Mouse (Mus musculus) embryonic facial prominence, embryonic 11.5 days (tissue): ENCODE results near the gene Ptpn18. TPM values are rescaled to one million over a fixed set of nuclear protein-coding genes. Genes with fewer than 3 reads are reported as not detected.
A peak's percentile ranks its signal among the peaks of the same experiment; 100 is the strongest.
"Not testable (repeated sequence)": the region's sequence is repeated elsewhere in the genome, so short reads cannot be mapped to it uniquely, and the experiment has no call there.

Source experiments
- ATAC-seq: fragments of 200-750 bp; cut with Nextera tagmentation; replicated peaks from 2 replicates; pipeline ENCODE4 v1.8.0; 2017; ENCODE audit warnings: low read depth; ENCODE audit not compliant: insufficient number of reproducible peaks, low FRiP score, low TSS enrichment
- DNase-seq: peaks from one replicate; pipeline ENCODE4 v3.0.0-alpha.2; 2015; ENCODE audit warnings: low spot score
- H3K27ac ChIP-seq: fragments of 300-500 bp; sonication (generic); replicated peaks from 2 replicates; pipeline ENCODE4 v1.5.1; 2014; ENCODE audit warnings: mild to moderate bottlenecking, low read depth, low read length, control low read depth
- H3K27me3 ChIP-seq: fragments of 300-500 bp; sonication (generic); 2 replicates; pipeline ENCODE4 v1.6.1; 2014; ENCODE audit warnings: mild to moderate bottlenecking, low read length, moderate library complexity, mixed read lengths; ENCODE audit not compliant: control insufficient read depth, insufficient read depth
- H3K36me3 ChIP-seq: fragments of 300-500 bp; sonication (generic); replicated peaks from 2 replicates; pipeline ENCODE4 v1.6.1; 2014; ENCODE audit warnings: low read depth, mild to moderate bottlenecking, low read length, moderate library complexity, mixed read lengths; ENCODE audit not compliant: control insufficient read depth, insufficient read depth
- H3K4me1 ChIP-seq: fragments of 300-500 bp; sonication (generic); 2 replicates; pipeline ENCODE4 v1.6.1; 2014; ENCODE audit warnings: low read length, mixed read lengths; ENCODE audit not compliant: control insufficient read depth, insufficient read depth
- H3K4me2 ChIP-seq: fragments of 300-500 bp; sonication (generic); 2 replicates; pipeline ENCODE4 v1.6.1; 2014; ENCODE audit warnings: low read depth, mild to moderate bottlenecking, control low read depth, low read length, moderate library complexity
- H3K4me3 ChIP-seq: fragments of 300-500 bp; sonication (generic); 2 replicates; pipeline ENCODE4 v1.5.1; 2014; ENCODE audit warnings: low read depth, low read length, control low read depth
- H3K9ac ChIP-seq: fragments of 300-500 bp; sonication (generic); replicated peaks from 2 replicates; pipeline ENCODE4 v1.6.1; 2014; ENCODE audit warnings: mild to moderate bottlenecking, control low read depth, low read length
- H3K9me3 ChIP-seq: fragments of 300-500 bp; sonication (generic); replicated peaks from 2 replicates; pipeline ENCODE4 v1.6.1; 2016; ENCODE audit warnings: mild to moderate bottlenecking, low read length, inconsistent platforms, mixed read lengths; ENCODE audit not compliant: control insufficient read depth
- WGBS: fragments of 180-500 bp; shearing (Covaris S2); extraction: QIAGEN DNeasy Blood & Tissue Kit; methylation state at CpG from one replicate; pipeline ENCODE4 v1.1.7; 2014; 5-methylcytosine and 5-hydroxymethylcytosine counted together
- polyA plus RNA-seq: library from polyadenylated mRNA; unstranded; fragments of >200 nt; fragmentation: Nextera tagmentation; extraction: Ambion mirVana; gene quantifications from 2 replicates; pipeline ENCODE4 v1.2.1, GENCODE M21; 2014

Gene Ptpn18
- polyA plus RNA-seq, 1 experiment from 2014 or later: 4.2 TPM

GRCm38 (mm10) chr1:34510575-34510981 lies 51.0 kb downstream of the Ptpn18 start:
- no peaks in the 10 kb centered on the region for H3K36me3 ChIP-seq
- DNase-seq (peak; percentile 19), ATAC-seq (no peak)
- peak overlapping the region; percentile 25 for H3K4me2 ChIP-seq
- H3K27me3 ChIP-seq: no peaks in the 10 kb centered on the region
- H3K4me1 ChIP-seq: no peaks in the 10 kb centered on the region
- no peak overlapping the region for H3K9ac ChIP-seq
- no peaks in the 10 kb centered on the region for H3K9me3 ChIP-seq
- no peak overlapping the region for H3K4me3 ChIP-seq
- 5% methylated on average over 7 of the region's 7 CpGs for WGBS
- no peak overlapping the region for H3K27ac ChIP-seq

- H3K4me2 ChIP-seq: no peak overlapping the region
- no peaks in the 10 kb centered on the region for H3K27me3 ChIP-seq
- H3K4me3 ChIP-seq: no peak overlapping the region
- H3K9ac ChIP-seq: no peak overlapping the region
- no peak overlapping the region for H3K27ac ChIP-seq
- no peaks in the 10 kb centered on the region for H3K36me3 ChIP-seq
- DNase-seq: peak; percentile 64
- H3K4me1 ChIP-seq: no peaks in the 10 kb centered on the region
- ATAC-seq: no peak; the same call in 1 of the 2 replicates
- H3K9me3 ChIP-seq: no peaks in the 10 kb centered on the region
- 6% methylated on average over 3 of the region's 3 CpGs for WGBS
Measured at GRCm38 (mm10) chr1:34511027-34511426, 51.5 kb downstream of the Ptpn18 start.

DNA sequence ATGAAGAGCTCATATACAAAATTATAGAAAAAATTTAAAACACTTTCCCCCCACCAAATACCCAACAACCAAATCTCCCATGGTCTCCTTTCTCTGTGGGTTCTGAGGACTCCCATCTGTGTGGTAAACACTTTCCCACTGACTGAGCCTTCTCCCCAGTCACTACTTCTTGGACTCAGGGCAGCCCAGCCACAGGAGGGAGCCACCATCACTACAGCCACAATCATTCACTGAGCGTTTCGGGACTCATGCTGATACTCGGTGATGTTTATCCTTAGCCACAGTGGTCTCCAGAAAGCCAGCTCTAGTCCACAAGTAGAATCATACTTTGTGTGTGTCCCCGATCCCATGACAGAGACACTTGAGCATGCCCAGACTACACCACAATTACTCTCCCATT lies 53.5 kb downstream of the Ptpn18 start:
- Histone ChIP-seq H3K27ac (no peak overlapping the region), H3K4me2 (no peak overlapping the region), H3K9ac (no peak overlapping the region), H3K36me3 (no peaks in the 10 kb centered on the region), H3K4me3 (no peak overlapping the region), H3K27me3 (no peaks in the 10 kb centered on the region), H3K4me1 (no peaks in the 10 kb centered on the region), H3K9me3 (no peaks in the 10 kb centered on the region)
- ATAC-seq (no peak), DNase-seq (no peak)
- WGBS: 81% methylated on average over 4 of the region's 4 CpGs

GRCm38 (mm10) chr1:34516595-34516994 lies 57.0 kb downstream of the Ptpn18 start:
- Histone ChIP-seq H3K27me3 (no peaks in the 10 kb centered on the region), H3K9me3 (no peaks in the 10 kb centered on the region), H3K4me3 (no peak overlapping the region), H3K9ac (no peak overlapping the region), H3K4me2 (no peak overlapping the region), H3K36me3 (no peaks in the 10 kb centered on the region), H3K4me1 (no peaks in the 10 kb centered on the region), H3K27ac (no peak overlapping the region)
- ATAC-seq (no peak), DNase-seq (peak; percentile 21)
- WGBS: 35% methylated on average over 5 of the region's 5 CpGs

DNA sequence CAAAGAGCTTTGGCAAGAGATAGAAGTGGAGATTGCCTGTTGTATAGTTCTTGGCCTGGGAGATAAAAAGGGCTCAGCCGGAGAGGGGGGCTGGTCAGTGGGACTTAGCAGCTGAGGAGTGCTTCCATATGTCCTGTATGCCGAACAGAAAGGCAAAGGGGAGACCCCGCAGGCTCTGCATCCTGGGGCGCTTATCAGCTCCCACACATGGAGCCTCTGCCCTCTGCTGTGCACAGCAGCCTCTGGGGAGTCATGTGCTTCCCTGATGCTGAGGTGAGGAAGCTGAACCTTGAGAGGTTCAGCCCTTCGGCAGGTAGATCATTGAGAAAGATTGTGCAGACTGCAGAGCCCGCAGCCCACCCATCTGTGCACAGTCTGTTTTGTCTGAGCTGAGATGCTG lies 57.7 kb downstream of the Ptpn18 start:
- 52% methylated on average over 6 of the region's 6 CpGs for WGBS

GRCm38 (mm10) chr1:34517797-34518196 lies 58.2 kb downstream of the Ptpn18 start:
- not testable (repeated sequence) for H3K4me3 ChIP-seq, H3K36me3 ChIP-seq, H3K9ac ChIP-seq, H3K9me3 ChIP-seq, H3K27me3 ChIP-seq, DNase-seq, H3K4me1 ChIP-seq, H3K4me2 ChIP-seq, H3K27ac ChIP-seq, ATAC-seq
- 70% methylated on average over 1 of the region's 1 CpGs for WGBS

More for the DNA sequence above, 57.7 kb downstream of the Ptpn18 start:
- not testable (repeated sequence) for H3K4me1 ChIP-seq, H3K9ac ChIP-seq, DNase-seq, H3K9me3 ChIP-seq, H3K4me2 ChIP-seq, H3K27ac ChIP-seq, H3K36me3 ChIP-seq, H3K4me3 ChIP-seq, ATAC-seq, H3K27me3 ChIP-seq

DNA sequence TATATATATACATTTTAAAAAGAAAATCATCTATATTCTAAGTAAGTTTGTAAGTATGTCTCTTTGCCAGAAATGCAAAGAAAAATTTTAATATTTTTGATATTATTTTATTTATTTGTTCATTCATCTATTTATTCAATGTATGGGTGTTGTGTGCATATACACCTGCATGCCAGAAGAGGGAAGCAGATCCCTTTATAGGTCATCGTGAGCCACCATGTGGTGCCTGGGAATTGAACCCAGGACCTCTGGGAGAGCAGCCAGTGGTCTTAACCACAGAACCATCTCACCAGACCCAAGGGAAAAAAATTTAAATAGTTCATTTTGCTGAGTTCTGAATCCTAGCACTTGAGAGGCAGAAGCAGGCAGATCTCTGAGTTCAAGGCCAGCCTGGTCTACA lies 58.7 kb downstream of the Ptpn18 start:
- H3K4me3 ChIP-seq: no peak overlapping the region
- DNase-seq (no peak), ATAC-seq (no peak)
- no peaks in the 10 kb centered on the region for H3K36me3 ChIP-seq
- H3K27me3 ChIP-seq: no peaks in the 10 kb centered on the region
- no peak overlapping the region for H3K9ac ChIP-seq
- no peaks in the 10 kb centered on the region for H3K9me3 ChIP-seq
- WGBS: 76% methylated on average over 1 of the region's 1 CpGs
- H3K4me2 ChIP-seq: no peak overlapping the region
- H3K4me1 ChIP-seq: no peaks in the 10 kb centered on the region
- H3K27ac ChIP-seq: no peak overlapping the region

DNA sequence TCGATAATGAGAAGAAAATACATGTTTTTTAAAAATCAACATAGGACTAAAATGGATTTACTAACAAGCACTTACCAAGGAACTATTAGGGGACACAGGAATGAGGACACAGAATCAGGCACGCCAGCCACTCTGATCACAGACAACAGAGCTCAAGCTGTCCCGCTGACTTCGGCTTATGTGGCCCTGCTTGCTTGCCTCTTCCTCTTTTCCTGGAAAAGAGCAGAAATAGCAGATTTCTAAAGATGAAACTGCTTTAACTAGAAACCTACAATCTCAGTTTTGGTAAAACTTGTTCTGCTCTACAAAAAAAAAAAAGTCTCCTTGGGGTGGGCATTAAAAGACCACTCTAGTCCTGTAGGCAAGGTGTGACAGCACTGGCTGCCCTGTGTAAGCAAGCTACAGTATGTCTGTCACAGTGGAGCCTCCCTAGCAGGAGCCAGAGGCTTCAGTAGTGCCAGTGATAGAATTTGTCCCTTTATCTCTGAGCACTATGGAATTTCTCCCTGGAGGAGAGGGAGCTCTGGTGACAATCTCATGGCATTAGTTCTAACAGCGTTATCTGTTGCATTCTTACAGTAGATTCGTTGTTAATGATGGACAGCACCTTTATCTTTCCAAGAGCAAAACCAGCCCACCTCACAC lies 62.8 kb downstream of the Ptpn18 start:
- WGBS: 78% methylated on average over 6 of the region's 6 CpGs
- no peak overlapping the region for H3K27ac ChIP-seq

More for the DNA sequence above, 62.8 kb downstream of the Ptpn18 start:
- Histone ChIP-seq H3K9me3 (no peaks in the 10 kb centered on the region), H3K4me1 (no peaks in the 10 kb centered on the region), H3K9ac (no peak overlapping the region), H3K36me3 (no peaks in the 10 kb centered on the region), H3K4me3 (no peak overlapping the region), H3K27me3 (no peaks in the 10 kb centered on the region; the same call in 1 of the 2 replicates), H3K4me2 (no peak overlapping the region)
- ATAC-seq (no peak), DNase-seq (no peak)
